Mouse (Mus musculus) liver, postnatal 0 days (tissue): Measurements from ENCODE around the gene Prune1.

Experiments
- CTCF ChIP-seq: sonication (generic); IDR thresholded peaks from 2 replicates; pipeline ENCODE4 v1.5.1; 2016; ENCODE audit warnings: antibody characterized with exemption, low read depth
- EP300 ChIP-seq: IDR thresholded peaks from 2 replicates; pipeline ENCODE4 v1.6.1; 2016; ENCODE audit warnings: antibody characterized with exemption, low read depth, mild to moderate bottlenecking

- TF ChIP-seq CTCF (no peak), EP300 (no peak)
Observed at GRCm38 (mm10) chr3:95292899-95293298, 11.0 kb upstream of the Prune1 start.
